Mouse (Mus musculus) embryonic fibroblast, embryonic 13.5 days (primary cell): Measurements from ENCODE around the gene Dlg2. TPM values are rescaled to one million over a fixed set of nuclear protein-coding genes. Genes with fewer than 3 reads are reported as not detected.
A peak's percentile ranks its signal among the peaks of the same experiment; 100 is the strongest.
"Not testable (repeated sequence)": the region's sequence is repeated elsewhere in the genome, so short reads cannot be mapped to it uniquely, and the experiment has no call there.

Experiments used
- H3K27ac ChIP-seq: 2 replicates; pipeline ENCODE4 v1.5.1; 2012; ENCODE audit warnings: low read length, control low read depth, inconsistent platforms; ENCODE audit not compliant: insufficient read depth
- H3K4me1 ChIP-seq: 2 replicates; pipeline ENCODE4 v1.6.1; 2011; ENCODE audit warnings: low read length; ENCODE audit not compliant: control insufficient read depth, insufficient read depth
- H3K4me3 ChIP-seq: 2 replicates; pipeline ENCODE4 v1.5.1; 2011; ENCODE audit warnings: mild to moderate bottlenecking, control low read depth, low read length; ENCODE audit not compliant: insufficient read depth
- CTCF ChIP-seq: IDR thresholded peaks from 2 replicates; pipeline ENCODE4 v1.5.1; 2011; ENCODE audit warnings: mild to moderate bottlenecking, control low read depth, low read length, moderate library complexity, borderline replicate concordance; ENCODE audit not compliant: insufficient read depth
- POLR2A ChIP-seq: IDR thresholded peaks from 2 replicates; pipeline ENCODE4 v1.6.1; 2011; ENCODE audit warnings: low read depth, mild to moderate bottlenecking, control low read depth, low read length, moderate library complexity
- polyA plus RNA-seq: library from polyadenylated mRNA; stranded (reverse); fragments of >200 nt; gene quantifications from 2 replicates; pipeline ENCODE4 v1.2.4, GENCODE M21; 2011; ENCODE audit warnings: low read depth; ENCODE audit not compliant: missing spikeins, insufficient read length

The Dlg2 gene
- polyA plus RNA-seq, 1 experiment = 5.2 TPM

DNA sequence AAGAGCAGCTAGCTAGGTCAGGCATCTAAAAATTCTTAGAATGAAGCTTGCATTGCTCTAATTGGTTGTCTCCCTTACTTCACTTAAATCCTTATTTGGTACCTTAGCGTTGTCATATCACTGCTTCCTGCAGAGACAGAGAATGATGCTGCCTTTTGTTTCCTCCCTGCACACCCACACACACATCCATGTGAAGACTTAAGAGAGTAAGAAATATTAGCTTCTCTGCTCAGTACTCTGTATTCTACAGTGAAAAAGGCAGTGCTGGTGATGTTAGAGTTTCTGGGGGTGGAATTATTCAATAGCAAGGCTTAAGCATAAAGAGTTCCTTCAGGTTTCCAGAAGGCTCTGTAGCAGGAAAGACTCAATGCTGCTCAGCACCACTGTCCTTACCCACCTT is 272.2 kb downstream of the Dlg2 start:
- no peak overlapping the region for H3K4me3 ChIP-seq
- no peaks in the 10 kb centered on the region for H3K4me1 ChIP-seq
- no peak overlapping the region for H3K27ac ChIP-seq
- TF ChIP-seq POLR2A (no peak), CTCF (no peak)

GRCm38 (mm10) chr7:90787945-90788344 is 311.5 kb downstream of the Dlg2 start:
- H3K27ac ChIP-seq = no peak overlapping the region
- no peak overlapping the region for H3K4me3 ChIP-seq
- H3K4me1 ChIP-seq = no peaks in the 10 kb centered on the region
- TF ChIP-seq POLR2A = no peak
- no peak for TF ChIP-seq CTCF

- Histone ChIP-seq H3K4me3 (no peak overlapping the region), H3K27ac (no peak overlapping the region), H3K4me1 (no peaks in the 10 kb centered on the region)
- TF ChIP-seq CTCF (no peak), POLR2A (no peak)
These were observed 315.1 kb downstream of the Dlg2 start for GRCm38 (mm10) chr7:90791522-90791921.

DNA sequence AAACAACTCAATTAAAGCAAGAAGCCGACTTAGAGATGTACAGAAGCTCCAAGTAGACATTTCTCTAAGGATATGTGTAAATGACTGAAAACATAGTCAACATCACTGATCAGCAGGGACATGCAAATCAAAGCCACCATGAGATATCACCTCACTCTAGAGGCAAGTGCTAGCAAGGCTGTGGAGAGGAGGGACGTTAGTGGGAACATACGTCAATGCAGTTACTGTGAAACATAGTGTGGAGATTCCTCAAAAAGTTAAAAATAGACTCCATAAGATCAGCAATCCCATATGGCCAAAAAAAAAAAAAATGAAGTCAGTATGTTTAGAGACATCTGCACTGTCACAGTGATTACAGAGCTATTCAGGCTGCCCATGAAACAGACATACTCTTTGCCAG is 349.2 kb downstream of the Dlg2 start:
- TF ChIP-seq CTCF (no peak), POLR2A (no peak)
- no peaks in the 10 kb centered on the region for H3K4me1 ChIP-seq
- H3K27ac ChIP-seq = no peak overlapping the region
- H3K4me3 ChIP-seq = no peak overlapping the region

DNA sequence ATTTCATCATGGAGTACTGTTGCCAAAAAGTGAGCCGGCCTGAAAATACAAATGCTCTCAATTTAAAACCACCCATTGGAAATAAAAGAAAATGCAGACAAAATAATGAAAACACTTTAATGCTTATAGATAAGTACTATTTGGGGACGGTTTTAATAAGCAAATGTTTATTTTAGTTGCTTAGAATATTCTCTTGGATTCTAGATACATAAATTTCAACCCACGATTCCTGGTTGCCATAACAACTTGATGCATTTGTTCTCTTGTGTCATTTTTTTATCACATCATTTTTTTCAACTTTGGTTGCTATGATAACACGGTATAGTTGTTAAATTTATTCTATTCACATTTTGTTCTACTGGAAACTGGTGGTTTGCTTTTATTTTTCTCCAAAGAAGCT is 364.8 kb downstream of the Dlg2 start:
- TF ChIP-seq CTCF (no peak), POLR2A (no peak)
- H3K4me3 ChIP-seq = no peak overlapping the region
- no peaks in the 10 kb centered on the region for H3K4me1 ChIP-seq
- H3K27ac ChIP-seq = no peak overlapping the region

- no peak for TF ChIP-seq POLR2A
- TF ChIP-seq CTCF = no peak
- no peaks in the 10 kb centered on the region for H3K4me1 ChIP-seq
- no peak overlapping the region for H3K27ac ChIP-seq
- no peak overlapping the region for H3K4me3 ChIP-seq
These were observed 367.1 kb downstream of the Dlg2 start for GRCm38 (mm10) chr7:90843345-90844293.

- not testable (repeated sequence) for H3K4me1 ChIP-seq, H3K4me3 ChIP-seq, H3K27ac ChIP-seq
These were observed 400.3 kb downstream of the Dlg2 start for GRCm38 (mm10) chr7:90876796-90877195.

DNA sequence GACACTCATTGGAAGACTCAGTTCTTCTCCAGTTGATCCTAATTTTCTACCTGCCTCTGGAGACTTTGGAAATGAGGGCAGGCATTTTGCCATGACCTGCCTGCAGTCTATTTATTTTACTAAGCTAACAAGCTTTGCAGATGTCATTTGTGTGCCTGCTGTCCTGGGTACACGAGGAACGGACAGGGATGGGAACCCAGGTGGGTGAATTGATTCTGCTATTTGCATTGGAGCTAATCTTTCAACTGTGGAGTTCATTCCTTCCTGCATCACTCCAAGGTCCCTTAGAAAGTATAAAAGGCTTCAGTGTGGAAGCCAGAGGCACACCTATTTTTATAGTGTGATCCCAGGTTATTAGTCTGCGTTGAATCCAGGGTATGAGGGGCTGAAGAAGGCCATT is 406.3 kb downstream of the Dlg2 start:
- Histone ChIP-seq H3K27ac (no peak overlapping the region), H3K4me3 (no peak overlapping the region), H3K4me1 (no peaks in the 10 kb centered on the region)
- TF ChIP-seq POLR2A = no peak
- TF ChIP-seq CTCF = no peak

GRCm38 (mm10) chr7:90886396-90887006 is 410.0 kb downstream of the Dlg2 start:
- TF ChIP-seq CTCF (no peak), POLR2A (no peak)
- Histone ChIP-seq H3K4me3 (peak overlapping the region; percentile 1; the same call in 1 of the 2 replicates), H3K4me1 (no peaks in the 10 kb centered on the region), H3K27ac (no peak overlapping the region)
